Mouse (Mus musculus): ENCODE results near the gene Med12l.
"Not testable (repeated sequence)": the region's sequence is repeated elsewhere in the genome, so short reads cannot be mapped to it uniquely, and the experiment has no call there.

DNA sequence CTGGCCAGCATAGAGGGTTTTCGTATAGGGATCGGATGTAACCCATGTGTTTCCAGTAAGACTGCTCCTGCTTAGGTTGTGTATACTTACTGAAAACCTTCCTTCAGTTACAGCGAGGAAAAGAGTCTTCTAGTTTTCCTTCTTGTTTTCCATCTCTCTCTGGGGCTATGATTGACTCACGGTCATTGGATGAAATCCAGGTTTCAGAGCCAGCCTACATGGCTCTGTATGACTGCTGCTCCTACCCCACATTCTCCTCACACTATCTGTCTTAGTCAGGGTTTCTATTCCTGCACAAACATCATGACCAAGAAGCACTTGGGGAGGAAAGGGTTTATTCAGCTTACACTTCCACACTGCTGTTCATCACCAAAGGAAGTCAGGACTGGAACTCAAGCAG lies 135.3 kb downstream of the Med12l start:
- not testable (repeated sequence) for TF ChIP-seq POLR2A (IDR thresholded peaks at IDR 0.05; ENCODE audit: insufficient read depth, low read length); EP300 (IDR thresholded peaks at IDR 0.05; ENCODE audit: insufficient read depth, low read depth, low read length)
